Mouse (Mus musculus): ENCODE data around the gene Rubcnl. TPM values are rescaled to one million over a fixed set of nuclear protein-coding genes. Genes with fewer than 3 reads are reported as not detected.

Gene Rubcnl
- polyA plus RNA-seq, 1 experiment from 2014 or later, result 0.11 TPM

DNA sequence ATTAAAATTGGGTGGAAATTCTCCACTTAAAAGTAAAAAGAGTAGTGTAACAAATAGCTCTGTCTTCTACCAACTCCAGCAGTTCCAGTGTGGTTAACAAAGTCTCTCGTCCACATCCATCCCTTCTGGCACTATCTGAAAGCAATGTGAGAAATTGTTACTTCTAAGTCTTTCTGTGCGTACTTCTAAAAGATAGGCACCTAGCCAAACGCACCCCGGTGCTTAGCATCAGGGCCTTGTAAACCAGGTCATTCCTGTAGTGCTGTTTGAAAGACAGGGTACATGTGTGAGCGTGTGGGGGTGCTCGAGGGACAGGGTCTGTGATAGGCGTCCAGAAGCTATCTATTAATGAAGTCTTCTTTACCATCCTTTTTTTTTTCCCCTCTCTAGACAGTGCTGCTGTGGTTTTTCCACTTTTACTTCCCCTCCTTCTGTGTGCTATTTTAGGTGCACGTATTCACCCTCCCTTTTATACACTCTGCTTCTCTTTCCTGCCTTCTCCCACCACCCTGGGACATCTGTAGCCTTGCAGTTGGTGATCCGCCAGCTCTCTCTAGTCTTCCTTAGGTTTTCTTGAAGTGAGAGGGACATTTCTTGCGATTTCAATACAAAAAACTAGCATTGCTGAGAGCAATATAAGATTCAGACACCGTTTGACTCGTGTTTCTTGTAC lies 4.9 kb downstream of the Rubcnl start:
- H3K9me3 ChIP-seq, result no peaks in the 10 kb centered on the region
- no peak overlapping the region for H3K27ac ChIP-seq
- H3K9ac ChIP-seq (replicated peaks), result no peak overlapping the region
- no peak for ATAC-seq
- H3K4me2 ChIP-seq (replicated peaks), result no peak overlapping the region
- H3K4me3 ChIP-seq (replicated peaks), result no peak overlapping the region
- no peaks in the 10 kb centered on the region for H3K36me3 ChIP-seq
- 91% methylated on average over 12 of the region's 12 CpGs for WGBS
- peaks cover 4% of the 10 kb centered on the region; the same call in 1 of the 2 replicates for H3K27me3 ChIP-seq
- H3K4me1 ChIP-seq (replicated peaks), result peaks cover 8% of the 10 kb centered on the region; the same call in 1 of the 2 replicates

DNA sequence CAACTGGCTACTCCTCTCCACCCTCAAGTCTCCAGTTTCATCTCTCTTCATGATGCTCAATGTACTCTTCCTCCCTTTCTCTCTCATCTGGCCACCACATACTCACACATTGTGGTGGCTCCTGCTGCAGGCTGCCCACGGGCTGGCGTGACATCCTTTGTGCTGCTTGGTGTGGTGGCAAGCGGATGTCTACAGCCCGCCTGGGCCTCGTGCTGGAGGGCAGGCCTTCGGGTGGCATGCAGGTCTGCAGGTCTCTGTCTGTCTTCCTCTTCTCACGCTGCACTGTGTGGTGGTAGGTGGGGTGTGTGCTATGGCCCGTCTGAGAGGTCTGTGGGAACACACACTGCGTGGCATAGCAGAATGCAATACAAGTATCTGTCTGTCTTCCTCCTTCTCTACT lies 6.7 kb downstream of the Rubcnl start:
- no peak overlapping the region for H3K4me3 ChIP-seq (replicated peaks)
- WGBS, result 87% methylated on average over 9 of the region's 9 CpGs
- no peak for ATAC-seq
- no peak overlapping the region for H3K4me2 ChIP-seq (replicated peaks)
- no peaks in the 10 kb centered on the region for H3K4me1 ChIP-seq (replicated peaks)
- H3K9ac ChIP-seq (replicated peaks), result no peak overlapping the region
- H3K27me3 ChIP-seq, result no peaks in the 10 kb centered on the region
- no peaks in the 10 kb centered on the region for H3K9me3 ChIP-seq
- no peaks in the 10 kb centered on the region for H3K36me3 ChIP-seq
- H3K27ac ChIP-seq, result no peak overlapping the region

DNA sequence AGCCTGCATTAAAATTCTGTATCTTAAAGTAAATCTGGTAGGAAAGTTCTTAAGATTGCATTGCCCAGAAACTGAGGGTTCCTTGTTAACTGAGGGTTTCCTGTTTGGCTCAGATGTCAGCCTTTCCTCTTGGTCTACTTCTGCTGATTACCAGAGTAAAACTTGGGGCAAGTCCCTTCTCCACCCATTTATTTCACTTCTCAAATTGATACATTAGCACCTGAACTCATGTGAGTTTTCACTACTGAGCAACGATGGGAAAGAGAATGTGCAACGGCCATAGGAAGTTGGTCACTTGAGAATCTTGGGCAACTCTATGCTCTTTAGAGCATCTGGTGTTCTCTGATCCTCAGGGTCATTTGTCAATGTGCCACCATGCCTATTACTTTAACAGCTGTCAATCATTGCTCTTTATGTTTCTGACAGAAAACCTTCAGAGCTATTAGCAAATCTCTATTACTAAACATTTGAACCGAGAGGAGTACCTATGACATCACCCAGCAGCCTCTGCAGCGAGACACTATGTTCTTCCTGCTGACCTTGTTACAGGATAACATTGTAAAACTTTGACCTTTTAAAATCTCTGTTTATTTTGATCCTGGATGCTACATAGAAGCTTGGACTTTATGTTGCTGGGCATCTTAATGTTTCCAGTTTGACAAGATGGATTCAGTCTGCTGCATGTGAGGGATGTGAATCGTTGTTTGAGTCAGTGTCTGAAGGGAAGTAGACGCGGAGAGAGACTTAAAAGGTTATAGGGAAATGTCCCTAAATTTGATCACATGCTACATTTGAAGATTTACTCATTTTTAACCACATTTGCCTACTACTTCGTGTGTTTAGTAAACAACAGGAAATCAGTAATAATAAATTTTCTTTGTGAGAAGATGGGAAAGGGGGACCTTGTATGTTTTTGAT lies 9.2 kb downstream of the Rubcnl start:
- H3K9me3 ChIP-seq, result no peaks in the 10 kb centered on the region
- no peak overlapping the region for H3K9ac ChIP-seq (replicated peaks)
- H3K4me1 ChIP-seq (replicated peaks), result no peaks in the 10 kb centered on the region
- no peaks in the 10 kb centered on the region for H3K27me3 ChIP-seq
- no peak overlapping the region for H3K27ac ChIP-seq
- 88% methylated on average over 8 of the region's 8 CpGs for WGBS
- H3K4me2 ChIP-seq (replicated peaks), result no peak overlapping the region
- ATAC-seq, result no peak
- H3K36me3 ChIP-seq, result no peaks in the 10 kb centered on the region
- H3K4me3 ChIP-seq (replicated peaks), result no peak overlapping the region

DNA sequence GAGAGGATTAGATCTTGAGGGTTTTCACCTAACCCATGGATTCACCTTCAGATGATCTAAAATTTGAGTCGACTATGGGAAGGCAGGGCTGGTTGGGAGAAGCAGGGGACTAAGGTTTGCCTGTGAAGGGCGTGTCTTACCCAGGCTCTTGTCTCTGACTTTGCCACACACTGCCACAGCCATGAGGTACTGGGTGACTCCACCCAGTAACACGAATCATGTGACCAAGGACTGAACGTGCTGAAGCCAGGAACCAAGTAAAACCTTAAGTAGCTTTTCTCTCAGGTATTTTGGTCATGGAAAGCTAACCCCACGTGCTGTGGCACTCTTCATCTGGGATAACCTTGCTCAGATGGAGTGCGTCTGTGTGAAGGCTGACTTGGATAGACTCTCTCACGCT lies 14.9 kb downstream of the Rubcnl start:
- Histone ChIP-seq H3K9me3 (no peaks in the 10 kb centered on the region), H3K4me1 (replicated peaks) (no peaks in the 10 kb centered on the region), H3K27me3 (no peaks in the 10 kb centered on the region), H3K36me3 (no peaks in the 10 kb centered on the region), H3K9ac (replicated peaks) (no peak overlapping the region), H3K4me2 (replicated peaks) (no peak overlapping the region), H3K27ac (no peak overlapping the region), H3K4me3 (replicated peaks) (no peak overlapping the region)
- WGBS, result 81% methylated on average over 7 of the region's 7 CpGs
- no peak for ATAC-seq

DNA sequence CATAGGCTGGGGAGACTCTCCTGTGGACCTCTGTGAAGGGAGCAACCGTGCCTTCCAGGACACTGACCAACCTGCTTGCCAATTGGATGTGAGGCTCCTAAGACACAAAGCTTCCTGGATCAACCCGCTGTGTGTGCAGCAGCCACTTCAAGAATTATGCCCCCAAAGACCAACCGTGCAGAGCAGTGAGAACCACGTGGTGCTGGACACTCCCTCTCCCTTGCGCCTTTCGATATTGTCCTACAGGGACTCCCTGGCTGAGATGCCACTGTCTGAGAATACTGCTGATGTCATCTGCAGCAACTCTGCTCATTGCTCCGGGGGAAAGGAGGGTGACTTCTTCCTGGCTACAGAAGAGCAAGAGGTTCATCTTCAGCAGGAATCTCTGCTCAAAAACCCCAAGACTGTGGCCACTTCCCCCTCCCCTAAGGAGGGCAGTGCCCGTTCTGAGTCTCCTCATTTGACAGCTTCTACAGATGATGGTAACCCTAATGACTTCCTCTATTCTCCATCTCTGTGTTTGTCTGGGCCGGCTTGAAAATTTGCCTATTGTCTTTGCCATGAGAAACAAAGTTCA lies 16.3 kb downstream of the Rubcnl start:
- no peak overlapping the region for H3K4me2 ChIP-seq (replicated peaks)
- ATAC-seq, result no peak
- WGBS, result 88% methylated on average over 9 of the region's 9 CpGs

DNA sequence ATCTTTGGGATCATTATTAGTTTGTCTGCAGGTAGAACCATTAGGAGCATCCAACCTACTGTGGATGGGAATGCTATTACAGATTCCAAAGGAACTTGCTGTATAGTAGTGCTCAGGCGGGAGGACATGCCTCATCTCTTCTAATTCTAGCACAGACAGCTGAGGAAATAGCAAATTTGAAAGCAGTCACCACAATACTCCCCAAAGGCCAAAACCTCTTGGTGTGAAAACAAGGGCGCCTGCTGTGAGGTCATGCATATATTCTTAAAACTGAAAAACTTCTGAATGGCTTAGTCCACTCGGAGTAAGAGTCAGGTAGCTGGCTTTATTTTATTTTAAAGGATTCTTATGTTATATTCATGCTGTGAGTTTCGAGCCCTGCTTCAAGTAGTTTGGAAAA lies 16.9 kb downstream of the Rubcnl start:
- WGBS, result 71% methylated on average over 4 of the region's 4 CpGs
- no peaks in the 10 kb centered on the region for H3K27me3 ChIP-seq
- ATAC-seq, result no peak
- H3K4me1 ChIP-seq (replicated peaks), result no peaks in the 10 kb centered on the region
- no peaks in the 10 kb centered on the region for H3K36me3 ChIP-seq
- no peak overlapping the region for H3K4me2 ChIP-seq (replicated peaks)
- no peak overlapping the region for H3K27ac ChIP-seq
- H3K9me3 ChIP-seq, result no peaks in the 10 kb centered on the region
- no peak overlapping the region for H3K9ac ChIP-seq (replicated peaks)
- no peak overlapping the region for H3K4me3 ChIP-seq (replicated peaks)

More for the DNA sequence above, 16.3 kb downstream of the Rubcnl start:
- no peak overlapping the region for H3K9ac ChIP-seq (replicated peaks)
- no peaks in the 10 kb centered on the region for H3K36me3 ChIP-seq
- H3K4me3 ChIP-seq (replicated peaks), result no peak overlapping the region
- no peaks in the 10 kb centered on the region for H3K4me1 ChIP-seq (replicated peaks)
- H3K27me3 ChIP-seq, result no peaks in the 10 kb centered on the region
- H3K27ac ChIP-seq, result no peak overlapping the region
- H3K9me3 ChIP-seq, result no peaks in the 10 kb centered on the region

DNA sequence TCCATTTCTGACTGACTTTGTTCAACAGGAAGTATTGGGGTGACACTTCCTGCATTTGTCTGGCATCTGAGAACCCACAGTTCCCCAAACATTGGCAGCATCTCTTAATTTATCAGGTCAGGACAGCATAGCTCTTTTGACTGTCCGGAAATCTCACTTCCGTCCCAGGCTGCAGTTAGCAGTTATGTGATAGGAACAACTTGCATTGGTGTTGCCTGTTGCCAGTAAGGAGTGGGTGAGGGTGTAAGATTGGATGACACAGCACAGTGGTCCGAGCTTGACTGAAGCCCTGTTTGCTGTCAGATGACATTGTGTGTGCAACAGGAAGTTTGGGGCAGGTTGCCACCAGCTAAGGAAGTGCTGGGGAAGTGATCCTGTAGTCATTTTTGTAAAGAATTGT lies 18.4 kb downstream of the Rubcnl start:
- no peaks in the 10 kb centered on the region for H3K9me3 ChIP-seq
- no peak for ATAC-seq
- H3K36me3 ChIP-seq, result no peaks in the 10 kb centered on the region
- H3K4me3 ChIP-seq (replicated peaks), result no peak overlapping the region
- H3K4me1 ChIP-seq (replicated peaks), result no peaks in the 10 kb centered on the region
- no peak overlapping the region for H3K27ac ChIP-seq
- H3K4me2 ChIP-seq (replicated peaks), result no peak overlapping the region
- 86% methylated on average over 3 of the region's 3 CpGs for WGBS
- no peaks in the 10 kb centered on the region for H3K27me3 ChIP-seq
- H3K9ac ChIP-seq (replicated peaks), result no peak overlapping the region

DNA sequence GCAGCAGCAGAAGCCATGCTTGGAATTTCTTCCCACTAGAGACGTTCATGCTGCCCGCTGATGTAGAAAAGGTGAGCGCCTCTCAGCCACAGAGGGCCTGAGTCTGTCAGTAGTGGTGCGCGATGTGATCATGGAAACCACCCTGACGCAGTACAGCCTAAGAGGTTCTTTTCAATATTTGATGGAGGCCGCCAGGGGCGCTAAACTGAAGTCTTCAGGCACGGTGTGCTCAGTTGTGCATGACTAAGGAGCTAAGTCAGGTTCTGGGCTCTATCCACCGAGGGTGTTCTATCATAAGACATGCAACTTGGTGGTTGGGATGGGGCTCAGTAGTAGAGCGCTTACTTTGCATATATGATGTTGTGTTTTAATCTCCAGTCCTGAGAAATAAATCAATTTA lies 19.6 kb downstream of the Rubcnl start:
- H3K36me3 ChIP-seq, result no peaks in the 10 kb centered on the region
- no peak overlapping the region for H3K9ac ChIP-seq (replicated peaks)
- no peak overlapping the region for H3K4me2 ChIP-seq (replicated peaks)
- H3K4me3 ChIP-seq (replicated peaks), result no peak overlapping the region
- H3K9me3 ChIP-seq, result no peaks in the 10 kb centered on the region
- no peak for ATAC-seq
- 60% methylated on average over 11 of the region's 11 CpGs for WGBS
- no peaks in the 10 kb centered on the region for H3K4me1 ChIP-seq (replicated peaks)
- no peaks in the 10 kb centered on the region for H3K27me3 ChIP-seq
- H3K27ac ChIP-seq, result no peak overlapping the region

DNA sequence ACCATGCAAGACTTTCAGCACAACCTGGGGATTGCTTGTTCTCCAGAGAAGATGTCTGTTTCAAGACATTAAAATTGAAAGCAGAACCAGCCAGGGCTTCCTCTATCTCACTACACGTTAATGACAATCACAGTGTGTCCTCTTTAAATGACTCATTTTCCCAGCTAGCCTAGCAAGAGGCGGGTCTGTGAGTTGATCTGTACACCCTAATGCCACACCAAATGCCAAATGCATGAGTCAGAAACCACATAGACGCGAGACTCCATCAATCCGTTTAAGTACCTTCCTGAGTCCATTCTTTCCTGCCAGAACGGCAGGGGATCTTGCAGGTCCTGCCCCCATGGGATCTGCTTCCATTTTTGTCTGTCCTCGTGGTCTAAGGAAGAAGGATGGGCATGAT lies 29.4 kb downstream of the Rubcnl start:
- Histone ChIP-seq H3K4me2 (replicated peaks) (no peak overlapping the region), H3K27ac (no peak overlapping the region), H3K4me1 (replicated peaks) (no peaks in the 10 kb centered on the region), H3K4me3 (replicated peaks) (no peak overlapping the region), H3K36me3 (no peaks in the 10 kb centered on the region), H3K9ac (replicated peaks) (no peak overlapping the region), H3K9me3 (no peaks in the 10 kb centered on the region), H3K27me3 (no peaks in the 10 kb centered on the region)
- 79% methylated on average over 7 of the region's 7 CpGs for WGBS
- no peak for ATAC-seq

DNA sequence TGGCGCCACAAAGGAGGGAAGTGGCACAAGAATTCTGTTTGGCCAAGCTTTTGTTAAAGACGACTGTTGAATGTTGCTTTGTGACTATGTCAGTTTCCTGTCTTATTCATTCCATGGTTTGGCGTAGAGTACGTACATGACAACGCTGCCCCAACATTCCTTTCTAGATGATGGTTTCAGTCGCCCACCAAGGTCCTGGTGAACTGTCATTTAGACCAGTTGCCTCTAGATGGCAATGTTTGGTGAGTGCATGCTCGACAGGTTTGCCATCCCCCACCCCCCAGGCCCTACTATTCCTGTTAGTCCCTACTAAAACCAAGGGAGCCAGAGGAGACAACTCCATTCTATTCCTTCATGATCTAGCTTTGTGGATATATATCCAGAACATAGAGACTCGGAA lies 36.6 kb downstream of the Rubcnl start:
- H3K4me2 ChIP-seq (replicated peaks), result no peak overlapping the region
- no peaks in the 10 kb centered on the region for H3K4me1 ChIP-seq (replicated peaks)
- no peak overlapping the region for H3K27ac ChIP-seq
- no peak for ATAC-seq
- H3K9ac ChIP-seq (replicated peaks), result no peak overlapping the region
- 63% methylated on average over 8 of the region's 8 CpGs for WGBS
- no peaks in the 10 kb centered on the region for H3K9me3 ChIP-seq
- H3K4me3 ChIP-seq (replicated peaks), result no peak overlapping the region
- no peaks in the 10 kb centered on the region for H3K27me3 ChIP-seq
- H3K36me3 ChIP-seq, result no peaks in the 10 kb centered on the region

DNA sequence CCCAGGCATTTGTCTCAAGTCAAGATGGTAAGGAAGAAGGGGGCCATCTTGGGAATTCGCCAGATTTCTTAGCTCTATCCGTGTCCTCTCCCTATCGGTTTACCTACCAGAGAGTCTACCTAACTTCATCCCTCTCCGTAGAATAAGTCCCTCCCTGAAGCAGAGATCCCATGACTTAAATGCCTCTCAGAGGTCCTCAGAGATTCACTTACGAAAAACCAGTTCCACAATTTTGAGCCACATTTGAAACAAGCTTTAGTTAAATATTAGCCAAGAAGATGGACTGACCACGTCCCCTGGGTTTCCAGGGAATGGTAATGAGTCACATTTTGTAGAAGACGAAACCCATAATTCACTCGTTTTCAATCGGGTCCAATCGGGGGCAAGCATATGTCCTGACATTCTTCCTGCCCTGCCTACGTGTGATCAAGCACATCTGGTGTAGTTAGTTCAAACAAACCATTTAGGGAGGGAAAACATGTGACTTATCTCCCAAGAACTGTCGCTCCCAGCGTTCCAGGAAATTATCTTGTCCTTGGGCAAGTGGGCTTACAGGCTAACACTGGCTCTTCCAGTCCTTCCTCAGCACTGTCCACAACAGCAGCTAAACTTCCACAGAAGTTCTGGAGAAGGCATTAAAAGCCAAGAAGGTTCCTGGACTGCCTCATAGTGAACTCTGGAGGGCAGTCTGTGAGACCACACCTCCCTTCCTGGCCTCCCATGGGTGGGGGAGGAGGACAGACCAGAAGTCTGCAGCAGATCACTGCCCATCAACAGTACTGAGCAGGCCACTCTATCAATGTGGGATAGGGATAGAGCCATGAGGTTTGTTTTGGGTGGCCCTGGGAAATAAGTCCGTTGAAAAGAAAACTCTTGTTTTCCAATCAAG lies 38.9 kb downstream of the Rubcnl start:
- H3K9me3 ChIP-seq, result no peaks in the 10 kb centered on the region

More for the DNA sequence above, 38.9 kb downstream of the Rubcnl start:
- Histone ChIP-seq H3K4me2 (replicated peaks) (no peak overlapping the region), H3K4me1 (replicated peaks) (no peaks in the 10 kb centered on the region), H3K9ac (replicated peaks) (no peak overlapping the region), H3K4me3 (replicated peaks) (no peak overlapping the region), H3K27me3 (no peaks in the 10 kb centered on the region), H3K36me3 (no peaks in the 10 kb centered on the region), H3K27ac (no peak overlapping the region)
- no peak for ATAC-seq
- 88% methylated on average over 14 of the region's 14 CpGs for WGBS

Data from midbrain, embryonic 13.5 days (tissue).